ENCODE assay signal across 9 mouse cellular contexts in the genomic region with DNA sequence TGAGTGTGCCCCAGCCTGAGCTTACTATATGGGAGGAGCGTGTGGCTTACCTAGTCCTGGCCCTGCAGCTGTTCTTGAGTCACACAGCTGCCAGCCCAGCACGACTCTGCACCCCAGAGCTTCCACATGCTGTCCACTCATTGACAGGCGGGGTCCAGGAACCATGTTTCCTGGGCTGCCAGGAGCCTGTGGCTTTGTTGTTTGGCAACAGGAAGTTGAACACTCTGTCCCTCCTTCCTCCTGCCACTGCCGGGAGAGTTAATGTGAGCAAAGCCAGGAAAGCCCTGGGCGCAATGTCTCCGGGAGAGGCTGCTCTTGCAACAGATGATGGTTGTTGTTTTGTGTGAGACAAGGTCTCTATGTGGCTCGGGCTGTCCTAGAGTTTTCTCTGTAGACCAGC. TPM values are rescaled to one million over a fixed set of nuclear protein-coding genes. Genes with fewer than 3 reads are reported as not detected.
A peak's percentile ranks its signal among the peaks of the same experiment; 100 is the strongest.
DNase-seq lines count a peak whose midpoint lies in the region; ATAC-seq lines count a peak whose summit lies in the region.
"Had no signal": no experiment of that assay in that cellular context is flagged by ENCODE, and none has a peak within 500 bp of the region (broad histone marks: within the 10 kb centered on the region; RNA-seq: fewer than 3 reads in every experiment).

No protein-coding gene starts in this region.

- no peaks in the 10 kb centered on the region for H3K27me3 ChIP-seq in kidney, embryonic 15.5 days
- no peaks in the 10 kb centered on the region for H3K27me3 ChIP-seq in kidney, embryonic 16.5 days (ENCODE audit: insufficient read depth, low read length)
- 0 out of 2 replicates have a peak, but pooled peaks cover 6% of the 10 kb centered on the region for H3K27me3 ChIP-seq in embryonic facial prominence, embryonic 10.5 days (replicated peaks; ENCODE audit: low read depth, poor library complexity, severe bottlenecking)

- H3K9ac ChIP-seq in kidney, embryonic 15.5 days, result no peak overlapping the region
- no peak overlapping the region for H3K9ac ChIP-seq in kidney, embryonic 16.5 days (replicated peaks; ENCODE audit: low read length)

- no peak overlapping the region for H3K4me3 ChIP-seq in kidney, embryonic 15.5 days (replicated peaks)
- H3K4me3 ChIP-seq in kidney, embryonic 16.5 days (ENCODE audit: low read length), result no peak overlapping the region
- no peak overlapping the region for H3K4me3 ChIP-seq in embryonic facial prominence, embryonic 10.5 days

- H3K9me3 ChIP-seq in kidney, embryonic 15.5 days (replicated peaks), result no peaks in the 10 kb centered on the region
- no peaks in the 10 kb centered on the region for H3K9me3 ChIP-seq in kidney, embryonic 16.5 days (ENCODE audit: low read length)
- H3K9me3 ChIP-seq in embryonic facial prominence, embryonic 10.5 days, result no peaks in the 10 kb centered on the region

- peak overlapping the region; percentile 29; the same call in 1 of the 2 replicates for H3K27ac ChIP-seq in kidney, embryonic 15.5 days
- no peak overlapping the region for H3K27ac ChIP-seq in kidney, embryonic 16.5 days (ENCODE audit: low read length)
- peak overlapping the region; percentile 54 for H3K27ac ChIP-seq in embryonic facial prominence, embryonic 10.5 days (replicated peaks)
- H3K27ac ChIP-seq: kidney, postnatal 0 days had no signal

- H3K4me2 ChIP-seq in kidney, embryonic 15.5 days, result no peak overlapping the region
- no peak overlapping the region for H3K4me2 ChIP-seq in kidney, embryonic 16.5 days (replicated peaks; ENCODE audit: low read depth, low read length)

- H3K4me1 ChIP-seq in kidney, embryonic 15.5 days, result peaks cover 40% of the 10 kb centered on the region
- peaks cover 24% of the 10 kb centered on the region for H3K4me1 ChIP-seq in kidney, embryonic 16.5 days (ENCODE audit: insufficient read depth, low read length)
- H3K4me1 ChIP-seq in embryonic facial prominence, embryonic 10.5 days, result peaks cover 60% of the 10 kb centered on the region

- no peaks in the 10 kb centered on the region for H3K36me3 ChIP-seq in kidney, embryonic 15.5 days
- 0 out of 2 replicates have a peak, but pooled peaks cover 3% of the 10 kb centered on the region for H3K36me3 ChIP-seq in kidney, embryonic 16.5 days (ENCODE audit: insufficient read depth, low read length)
- H3K36me3 ChIP-seq in embryonic facial prominence, embryonic 10.5 days (replicated peaks), result no peaks in the 10 kb centered on the region

- ATAC-seq in kidney, embryonic 15.5 days (replicated peaks; ENCODE audit: low FRiP score), result no peak
- no peak for ATAC-seq in kidney, embryonic 16.5 days (ENCODE audit: low FRiP score, low TSS enrichment)

- WGBS in kidney, embryonic 15.5 days, result 58% methylated on average over 7 of the region's 7 CpGs
- 53% methylated on average over 7 of the region's 7 CpGs for WGBS in kidney, embryonic 16.5 days
- WGBS in embryonic facial prominence, embryonic 10.5 days, result 61% methylated on average over 7 of the region's 7 CpGs

- DNase-seq in R1 (ENCODE audit: low read depth, low spot score), result peak; percentile 15
- no peak for DNase-seq in embryonic facial prominence, embryonic 10.5 days (ENCODE audit: low spot score)
- peak; percentile 66 for DNase-seq in lung, postnatal 10 days
- DNase-seq in spleen, postnatal 10 days (ENCODE audit: low spot score in 2 of 2), result no peak
- no peak for DNase-seq in embryo, embryonic 9.5 days (ENCODE audit: extremely low spot score)
- no peak for DNase-seq in B cell, adult 2 months

RNA-seq across cellular contexts. Expression of a gene that starts 24.6 kb away (rescaled TPM):
- polyA plus RNA-seq in kidney, embryonic 15.5 days (2015; fragmentation: Nextera tagmentation; extraction: Ambion mirVana), result 0.13 TPM in 1 of 2 replicates, not detected in the other
- 0.14 and 0.22 TPM in 2 replicates for polyA plus RNA-seq in kidney, embryonic 16.5 days (2015; fragmentation: Nextera tagmentation; extraction: Ambion mirVana)
- 0.83 and 0.86 TPM in 2 replicates for polyA plus RNA-seq in embryonic facial prominence, embryonic 10.5 days (2016; fragmentation: Nextera tagmentation; extraction: Ambion mirVana)
- polyA plus RNA-seq: kidney, postnatal 0 days had no signal

RNA-seq across cellular contexts. Expression of a gene that starts 38.7 kb away (rescaled TPM):
- polyA plus RNA-seq in kidney, embryonic 15.5 days (2015; fragmentation: Nextera tagmentation; extraction: Ambion mirVana), result 5.8 and 6.1 TPM in 2 replicates
- 5.3 and 6.7 TPM in 2 replicates for polyA plus RNA-seq in kidney, embryonic 16.5 days (2015; fragmentation: Nextera tagmentation; extraction: Ambion mirVana)
- 3.1 and 3.4 TPM in 2 replicates for polyA plus RNA-seq in embryonic facial prominence, embryonic 10.5 days (2016; fragmentation: Nextera tagmentation; extraction: Ambion mirVana)

RNA-seq across cellular contexts. Expression of a gene that starts 51.4 kb away (rescaled TPM):
- polyA plus RNA-seq in kidney, embryonic 15.5 days (2015; fragmentation: Nextera tagmentation; extraction: Ambion mirVana), result 31.9 and 34.3 TPM in 2 replicates
- 36.2 and 37.4 TPM in 2 replicates for polyA plus RNA-seq in kidney, embryonic 16.5 days (2015; fragmentation: Nextera tagmentation; extraction: Ambion mirVana)
- 30.0 and 33.0 TPM in 2 replicates for polyA plus RNA-seq in embryonic facial prominence, embryonic 10.5 days (2016; fragmentation: Nextera tagmentation; extraction: Ambion mirVana)

Comparison
In these comparisons a context has a peak if more than half of its experiments do, and no peak if none do; other contexts are left out.
1. DNase-seq: peak in R1 (single experiment) and lung, postnatal 10 days (single experiment); none in embryonic facial prominence, embryonic 10.5 days (single experiment), spleen, postnatal 10 days (0 of 2), embryo, embryonic 9.5 days (single experiment) and B cell, adult 2 months (0 of 2).